Mouse (Mus musculus) neural tube, embryonic 14.5 days (tissue): ENCODE measurements at regions not wholly inside any gene's neighbourhood (a gene's known extent, or its start where the extent isn't known, plus 50 kb on each side); places are given as distances from the start of the nearest gene placed in this dataset.

ENCODE experiments used
- ATAC-seq: fragments of 200-750 bp; cut with Nextera tagmentation; 2 replicates; pipeline ENCODE4 v1.8.0; 2017; ENCODE audit warnings: low read depth, mild to moderate bottlenecking, moderate TSS enrichment, moderate library complexity
- H3K27ac ChIP-seq: fragments of 300-500 bp; sonication (generic); 2 replicates; pipeline ENCODE4 v1.5.1; 2014; ENCODE audit warnings: low read depth, mild to moderate bottlenecking, control low read depth, low read length, moderate library complexity, mixed read lengths
- H3K27me3 ChIP-seq: fragments of 300-500 bp; sonication (generic); 2 replicates; pipeline ENCODE4 v1.6.1; 2014; ENCODE audit warnings: low read length; ENCODE audit not compliant: control insufficient read depth, insufficient read depth
- H3K36me3 ChIP-seq: fragments of 300-500 bp; sonication (generic); 2 replicates; pipeline ENCODE4 v1.6.1; 2014; ENCODE audit warnings: low read length, mixed read lengths; ENCODE audit not compliant: control insufficient read depth, insufficient read depth
- H3K4me1 ChIP-seq: fragments of 300-500 bp; sonication (generic); 2 replicates; pipeline ENCODE4 v1.6.1; 2014; ENCODE audit warnings: low read length; ENCODE audit not compliant: control insufficient read depth, insufficient read depth
- H3K4me2 ChIP-seq: fragments of 300-500 bp; sonication (generic); 2 replicates; pipeline ENCODE4 v1.6.1; 2014; ENCODE audit warnings: mild to moderate bottlenecking, low read depth, low read length, control low read depth
- H3K4me3 ChIP-seq: fragments of 300-500 bp; sonication (generic); 2 replicates; pipeline ENCODE4 v1.5.1; 2014; ENCODE audit warnings: low read depth, low read length, control low read depth, mixed read lengths
- H3K9ac ChIP-seq: fragments of 300-500 bp; sonication (generic); replicated peaks from 2 replicates; pipeline ENCODE4 v1.6.1; 2014; ENCODE audit warnings: low read depth, mild to moderate bottlenecking, control low read depth, low read length, mixed read lengths
- H3K9me3 ChIP-seq: fragments of 300-500 bp; sonication (generic); 2 replicates; pipeline ENCODE4 v1.6.1; 2016; ENCODE audit warnings: low read length; ENCODE audit not compliant: control insufficient read depth
- WGBS: fragments of 180-500 bp; shearing (Covaris S2); extraction: QIAGEN DNeasy Blood & Tissue Kit; methylation state at CpG from one replicate; pipeline ENCODE4 v1.1.7; 2014; 5-methylcytosine and 5-hydroxymethylcytosine counted together

DNA sequence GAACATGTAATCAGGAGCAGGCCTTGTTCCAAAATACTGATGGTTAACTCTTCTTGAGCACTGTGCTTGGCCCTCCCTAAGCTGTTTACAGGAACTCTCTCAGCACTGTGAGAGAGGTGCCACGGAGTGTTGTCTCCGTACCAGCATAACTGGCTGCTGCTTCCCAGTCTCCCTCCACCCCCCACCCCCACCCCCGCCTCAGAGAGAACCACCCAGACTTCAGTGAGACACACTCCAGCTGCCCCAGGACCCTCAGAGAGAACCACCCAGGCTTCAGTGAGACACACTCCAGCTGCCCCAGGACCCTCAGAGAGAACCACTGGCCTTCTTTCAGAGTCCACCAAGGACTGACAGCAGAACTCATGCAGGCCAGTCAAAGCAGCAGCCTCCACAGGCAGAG, 50.8 kb upstream of the Odc1 start:
- no peak for ATAC-seq
- H3K27ac ChIP-seq = no peak overlapping the region
- no peaks in the 10 kb centered on the region for H3K27me3 ChIP-seq
- 79% methylated on average over 3 of the region's 3 CpGs for WGBS
- H3K9me3 ChIP-seq = no peaks in the 10 kb centered on the region
- H3K36me3 ChIP-seq = no peaks in the 10 kb centered on the region
- H3K4me2 ChIP-seq = no peak overlapping the region
- no peak overlapping the region for H3K4me3 ChIP-seq
- peaks cover 8% of the 10 kb centered on the region; the same call in 1 of the 2 replicates for H3K4me1 ChIP-seq
- no peak overlapping the region for H3K9ac ChIP-seq
